Comparison of ENCODE assay signal across 12 mouse cellular contexts in genomic region chr3:22103986-22104515, GRCm38 (mm10).
"Had no signal": no experiment of that assay in that cellular context is flagged by ENCODE, and none has a peak within 500 bp of the region (broad histone marks: within the 10 kb centered on the region; RNA-seq: fewer than 3 reads in every experiment).

No protein-coding gene starts in this region.

- DNase-seq: kidney, adult 8-10 months; kidney, postnatal 25 days; layer of hippocampus, adult 9-11 months; liver; liver, embryonic 13.5 days; liver, postnatal 0 days; lung, postnatal 14 days; right cerebral cortex, postnatal 14 days; thymus, postnatal 36 days had no signal

- H3K27me3 ChIP-seq: liver, embryonic 13.5 days; lung, embryonic 15.5 days; midbrain, embryonic 15.5 days had no signal

- H3K9ac ChIP-seq: liver, embryonic 13.5 days; liver, postnatal 0 days; lung, embryonic 15.5 days; midbrain, embryonic 15.5 days had no signal

- H3K27ac ChIP-seq: liver, embryonic 13.5 days; lung, embryonic 15.5 days; midbrain, embryonic 15.5 days had no signal

- H3K9me3 ChIP-seq: liver, embryonic 13.5 days; lung, embryonic 15.5 days; midbrain, embryonic 15.5 days had no signal

- H3K4me2 ChIP-seq: liver, embryonic 13.5 days; lung, embryonic 15.5 days; midbrain, embryonic 15.5 days had no signal

- H3K4me3 ChIP-seq: liver, embryonic 13.5 days; lung, embryonic 15.5 days; midbrain, embryonic 15.5 days had no signal

- ATAC-seq: intestine, postnatal 0 days; liver, postnatal 0 days; midbrain, embryonic 15.5 days had no signal

- H3K36me3 ChIP-seq: liver, embryonic 13.5 days; lung, embryonic 15.5 days; midbrain, embryonic 15.5 days had no signal
